Mouse (Mus musculus) spleen, adult 2 months (tissue): ENCODE measurements around the gene Hhex. TPM values are rescaled to one million over a fixed set of nuclear protein-coding genes. Genes with fewer than 3 reads are reported as not detected.

Source experiments
- DNase-seq, 2 experiments: peaks; one replicate each; pipeline versions ENCODE4 v3.0.0 to v3.0.0-alpha.2; 2012 to 2021; ENCODE audit warnings: low spot score in 2 of 2, low read depth in 1 of 2
- H3K27ac ChIP-seq: fragments of 200-500 bp; 2 replicates; pipeline ENCODE4 v1.5.1; 2012; ENCODE audit warnings: low read length, inconsistent platforms; ENCODE audit not compliant: insufficient read depth
- H3K27me3 ChIP-seq: fragments of 200-500 bp; 2 replicates; pipeline ENCODE4 v1.6.1; 2012; ENCODE audit warnings: mild to moderate bottlenecking, moderate library complexity, low read length, inconsistent platforms; ENCODE audit not compliant: control insufficient read depth, insufficient read depth
- H3K36me3 ChIP-seq: fragments of 200-500 bp; 2 replicates; pipeline ENCODE4 v1.6.1; 2012; ENCODE audit warnings: mild to moderate bottlenecking, low read length, inconsistent platforms; ENCODE audit not compliant: control insufficient read depth, insufficient read depth
- H3K4me1 ChIP-seq: fragments of 200-500 bp; 2 replicates; pipeline ENCODE4 v1.6.1; 2011; ENCODE audit warnings: inconsistent platforms; ENCODE audit not compliant: control insufficient read depth, insufficient read depth, insufficient read length
- H3K4me3 ChIP-seq: fragments of 200-500 bp; 2 replicates; pipeline ENCODE4 v1.5.1; 2011; ENCODE audit warnings: mild to moderate bottlenecking, inconsistent platforms; ENCODE audit not compliant: insufficient read depth, insufficient read length; ENCODE audit errors: extremely low read depth
- CTCF ChIP-seq: fragments of 200-500 bp; IDR thresholded peaks from 2 replicates; pipeline ENCODE4 v1.5.1; 2011; ENCODE audit warnings: mild to moderate bottlenecking, inconsistent platforms; ENCODE audit not compliant: insufficient read depth, insufficient read length, insufficient replicate concordance; ENCODE audit errors: extremely low read depth
- POLR2A ChIP-seq: fragments of 200-500 bp; IDR thresholded peaks from 2 replicates; pipeline ENCODE4 v1.6.1; 2011; ENCODE audit warnings: low read depth, low read length, inconsistent platforms
- WGBS: fragments of 180-500 bp; shearing (Covaris S2); methylation state at CpG from one replicate; pipeline ENCODE4 v1.1.7; 2018; 5-methylcytosine and 5-hydroxymethylcytosine counted together
- polyA plus RNA-seq: library from polyadenylated mRNA; depleted of rRNA; stranded (reverse); fragments of >200 nt; gene quantifications from 2 replicates; pipeline ENCODE4 v1.2.3, GENCODE M21; 2012

Gene Hhex
- polyA plus RNA-seq, 1 experiment, result 52.9 TPM

GRCm38 (mm10) chr19:37437289-37437606, 2.6 kb downstream of the Hhex start:
- Histone ChIP-seq H3K27me3 (peaks cover 7% of the 10 kb centered on the region), H3K36me3 (peaks cover 21% of the 10 kb centered on the region), H3K27ac (peak overlapping the region; percentile 97), H3K4me1 (peaks cover 7% of the 10 kb centered on the region), H3K4me3 (peak overlapping the region; percentile 46; the same call in 1 of the 2 replicates)
- WGBS, result 18% methylated on average over 14 of the region's 14 CpGs
- no peak for DNase-seq
- no peak for TF ChIP-seq POLR2A
- no peak for TF ChIP-seq CTCF

GRCm38 (mm10) chr19:37440181-37440580, 5.6 kb downstream of the Hhex start:
- DNase-seq, result no peak
- peaks cover 2% of the 10 kb centered on the region for H3K4me1 ChIP-seq
- peaks cover 21% of the 10 kb centered on the region for H3K36me3 ChIP-seq
- no peak for TF ChIP-seq POLR2A
- no peak for TF ChIP-seq CTCF
- peaks cover 2% of the 10 kb centered on the region; the same call in 1 of the 2 replicates for H3K27me3 ChIP-seq
- 82% methylated on average over 4 of the region's 4 CpGs for WGBS
- H3K4me3 ChIP-seq, result no peak overlapping the region
- H3K27ac ChIP-seq, result no peak overlapping the region

DNA sequence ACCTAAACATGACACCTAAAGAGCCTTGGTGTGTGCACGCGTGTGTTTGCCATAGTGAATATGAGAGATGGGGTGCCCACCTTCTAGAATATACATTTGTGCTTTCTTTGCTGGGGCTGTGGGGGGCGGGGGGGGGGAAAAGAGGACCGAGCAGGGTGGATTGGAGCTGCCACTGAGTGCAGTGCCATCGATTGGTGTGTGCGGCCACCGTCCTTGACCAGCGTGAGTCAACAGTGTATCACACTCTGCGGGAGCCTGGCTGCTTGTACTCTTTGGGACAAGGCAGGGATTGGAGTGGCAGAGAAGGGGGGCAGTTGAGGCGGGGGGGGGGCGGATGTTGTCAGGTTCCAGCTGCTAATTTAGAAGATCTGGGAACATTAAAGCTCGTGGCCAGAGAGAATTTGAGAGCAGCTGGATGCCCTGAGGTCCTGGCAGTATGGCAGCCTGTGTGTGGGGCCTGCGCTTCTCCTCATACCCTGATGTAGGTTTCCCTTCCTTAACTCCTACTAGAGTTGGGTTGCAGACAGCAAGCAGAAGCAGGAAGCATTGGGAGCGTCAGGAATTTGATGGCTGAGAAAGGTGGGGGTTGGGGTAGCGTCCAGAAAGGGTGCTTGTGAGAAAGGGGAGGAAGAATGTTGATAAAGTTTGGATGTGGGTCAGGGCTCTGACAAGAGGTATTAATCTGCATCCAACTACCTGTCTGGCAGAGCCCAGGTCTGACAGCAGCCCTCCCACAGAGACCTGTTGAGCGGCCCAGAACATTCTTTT, 6.3 kb downstream of the Hhex start:
- no peak for DNase-seq
- 90% methylated on average over 16 of the region's 16 CpGs for WGBS
- H3K4me3 ChIP-seq, result no peak overlapping the region
- H3K36me3 ChIP-seq, result peaks cover 21% of the 10 kb centered on the region
- H3K27me3 ChIP-seq, result no peaks in the 10 kb centered on the region
- no peak overlapping the region for H3K27ac ChIP-seq
- peaks cover 4% of the 10 kb centered on the region; the same call in 1 of the 2 replicates for H3K4me1 ChIP-seq
- TF ChIP-seq POLR2A (no peak), CTCF (no peak)

GRCm38 (mm10) chr19:37442524-37443286, 8.1 kb downstream of the Hhex start:
- Histone ChIP-seq H3K4me3 (no peak overlapping the region), H3K27ac (no peak overlapping the region), H3K27me3 (no peaks in the 10 kb centered on the region), H3K4me1 (peaks cover 4% of the 10 kb centered on the region; the same call in 1 of the 2 replicates), H3K36me3 (peaks cover 17% of the 10 kb centered on the region)
- DNase-seq, result no peak
- 41% methylated on average over 10 of the region's 10 CpGs for WGBS
- TF ChIP-seq CTCF (no peak), POLR2A (no peak)

DNA sequence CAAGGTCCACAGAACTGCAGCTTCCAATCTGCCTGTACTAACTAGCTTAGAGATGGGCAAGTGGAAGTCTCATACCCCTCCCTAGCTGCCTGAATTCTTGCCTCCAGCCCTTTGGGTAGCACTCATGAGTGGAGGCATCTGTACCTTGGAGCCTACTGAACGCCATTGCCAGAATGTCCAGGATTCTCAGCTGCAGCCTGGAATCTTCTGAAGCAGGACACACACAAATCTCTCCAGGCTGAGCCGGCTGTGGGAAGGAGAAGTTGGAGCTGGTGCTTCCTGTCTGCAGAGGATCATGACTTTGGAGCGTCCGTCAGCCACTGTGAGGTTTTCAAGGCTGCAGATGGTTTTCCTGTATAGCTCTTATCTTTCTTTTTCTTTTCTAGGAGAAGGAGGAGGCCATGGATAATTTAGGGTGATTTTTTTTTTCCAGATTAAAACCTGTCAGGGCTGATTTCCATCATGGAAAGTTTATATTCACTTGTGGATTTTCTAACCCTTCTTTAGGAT, 9.1 kb downstream of the Hhex start:
- 42% methylated on average over 4 of the region's 4 CpGs for WGBS
- Histone ChIP-seq H3K36me3 (peaks cover 15% of the 10 kb centered on the region), H3K4me1 (peaks cover 4% of the 10 kb centered on the region; the same call in 1 of the 2 replicates), H3K4me3 (no peak overlapping the region), H3K27me3 (no peaks in the 10 kb centered on the region), H3K27ac (no peak overlapping the region)
- no peak for DNase-seq
- TF ChIP-seq CTCF, result no peak
- TF ChIP-seq POLR2A, result no peak

DNA sequence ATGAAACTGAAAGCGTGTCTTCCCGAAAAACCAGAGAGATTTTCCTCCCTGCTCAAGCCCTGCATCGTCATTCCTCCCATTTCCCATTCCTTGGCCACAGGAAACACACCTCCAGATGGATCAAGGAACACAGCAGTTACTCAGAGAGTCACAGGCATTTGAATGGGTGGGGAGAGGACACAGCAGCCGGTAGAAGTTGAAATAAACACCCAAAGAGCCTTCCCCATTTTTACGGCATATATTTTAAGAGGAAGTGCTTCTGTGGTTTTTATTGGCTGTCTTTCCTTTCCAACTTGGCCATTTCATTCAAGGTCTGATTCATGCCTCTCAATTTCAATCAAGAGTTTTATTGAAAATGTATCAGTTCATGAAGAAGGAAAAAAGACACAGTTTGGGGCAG, 13.6 kb downstream of the Hhex start:
- no peak for DNase-seq
- 9% methylated on average over 5 of the region's 5 CpGs for WGBS
- no peak for TF ChIP-seq POLR2A
- TF ChIP-seq CTCF, result no peak
- no peaks in the 10 kb centered on the region for H3K27me3 ChIP-seq
- H3K36me3 ChIP-seq, result no peaks in the 10 kb centered on the region
- peaks cover 4% of the 10 kb centered on the region; the same call in 1 of the 2 replicates for H3K4me1 ChIP-seq
- H3K4me3 ChIP-seq, result peak overlapping the region; percentile 45
- no peak overlapping the region for H3K27ac ChIP-seq

DNA sequence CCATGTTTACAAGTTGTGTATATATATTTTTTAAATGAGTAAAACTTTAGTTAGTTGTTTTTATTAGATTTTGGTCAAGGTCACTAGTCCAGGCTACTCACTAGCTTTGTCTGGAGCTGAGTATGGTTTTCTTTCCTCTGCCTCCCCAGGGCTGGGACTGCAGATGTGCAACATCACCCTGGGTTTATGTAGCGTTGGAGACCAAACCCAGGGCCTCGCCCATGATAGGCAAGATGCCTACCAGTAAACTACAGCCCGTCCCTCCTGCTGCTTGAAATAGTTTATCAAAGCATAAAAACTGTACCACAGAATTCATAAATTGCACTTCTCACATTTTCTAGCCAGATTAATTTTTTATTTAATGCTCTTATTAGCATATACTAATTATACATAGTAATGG, 14.6 kb downstream of the Hhex start:
- no peak overlapping the region for H3K4me3 ChIP-seq
- H3K36me3 ChIP-seq, result no peaks in the 10 kb centered on the region
- 77% methylated on average over 3 of the region's 3 CpGs for WGBS
- DNase-seq, result no peak
- no peak overlapping the region for H3K27ac ChIP-seq
- peaks cover 4% of the 10 kb centered on the region; the same call in 1 of the 2 replicates for H3K4me1 ChIP-seq
- TF ChIP-seq CTCF (no peak), POLR2A (no peak)
- no peaks in the 10 kb centered on the region for H3K27me3 ChIP-seq
